Mouse (Mus musculus) brain, embryonic 14.5 days (tissue): ENCODE data around the gene Foxf2.

Experiments
- CTCF ChIP-seq: fragments of 200-500 bp; IDR thresholded peaks from 2 replicates; pipeline ENCODE4 v1.5.1; 2012; ENCODE audit warnings: inconsistent platforms, mild to moderate bottlenecking, moderate library complexity, borderline replicate concordance; ENCODE audit not compliant: insufficient read depth, insufficient read length; ENCODE audit errors: extremely low read depth
- POLR2A ChIP-seq: fragments of 200-500 bp; IDR thresholded peaks from 2 replicates; pipeline ENCODE4 v1.6.1; 2012; ENCODE audit warnings: mild to moderate bottlenecking, inconsistent platforms, borderline replicate concordance; ENCODE audit not compliant: poor library complexity, insufficient read depth, insufficient read length, severe bottlenecking; ENCODE audit errors: extremely low read depth

DNA sequence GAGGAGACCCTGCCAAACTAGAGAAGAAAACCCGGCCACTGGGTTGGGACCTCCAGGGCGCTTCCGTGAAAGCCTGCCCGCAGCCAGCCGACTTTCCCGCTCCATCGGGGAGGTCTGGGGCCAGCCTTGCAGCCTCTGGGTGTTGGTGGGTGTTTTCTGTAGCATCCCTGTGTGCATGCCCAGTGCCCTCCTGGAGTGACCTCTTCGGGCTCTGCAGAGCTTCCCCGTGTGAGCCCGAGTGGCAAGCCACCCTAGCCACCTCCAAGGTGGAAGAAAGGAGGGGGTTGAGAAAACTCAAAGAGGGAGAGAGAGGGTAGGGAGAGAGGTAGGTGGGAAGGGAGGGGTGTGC is 5.1 kb upstream of the Foxf2 start:
- no peak for TF ChIP-seq CTCF
- no peak for TF ChIP-seq POLR2A
